Mouse (Mus musculus): ENCODE measurements at regions not wholly inside any gene's neighbourhood (a gene's known extent, or its start where the extent isn't known, plus 50 kb on each side); places are given as distances from the start of the nearest gene placed in this dataset.

DNA sequence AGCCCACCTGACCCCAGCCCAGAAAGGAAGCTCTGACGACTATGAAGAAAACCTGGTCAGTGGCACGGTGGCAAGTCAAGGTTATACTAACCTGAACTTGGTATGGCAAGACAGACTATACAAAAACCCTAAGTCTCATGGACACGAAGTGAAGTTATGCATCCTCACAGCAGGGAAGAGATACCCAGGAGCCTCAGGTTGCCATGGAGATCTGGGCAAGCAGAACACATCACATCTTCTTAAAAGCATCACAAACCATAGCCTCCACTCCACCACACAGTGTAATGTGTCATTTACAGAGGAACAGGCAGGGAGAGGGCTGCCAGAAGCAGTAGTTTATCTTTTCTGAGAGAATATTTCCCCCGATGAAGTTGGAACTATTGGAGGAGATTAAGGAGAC lies 146.5 kb downstream of the Slc39a8 start:
- peak; percentile 79 for DNase-seq (ENCODE audit: low read depth, low spot score)

GRCm38 (mm10) chr3:135972413-135972812 lies 147.3 kb downstream of the Slc39a8 start:
- peak; percentile 71 for DNase-seq (ENCODE audit: low read depth, low spot score)

- DNase-seq (ENCODE audit: low read depth, low spot score), result no peak
Measured at GRCm38 (mm10) chr3:135973243-135973642, 148.2 kb downstream of the Slc39a8 start.

- no peak for DNase-seq (ENCODE audit: low read depth, low spot score)
Measured at GRCm38 (mm10) chr3:135973842-135974241, 148.8 kb downstream of the Slc39a8 start.

DNA sequence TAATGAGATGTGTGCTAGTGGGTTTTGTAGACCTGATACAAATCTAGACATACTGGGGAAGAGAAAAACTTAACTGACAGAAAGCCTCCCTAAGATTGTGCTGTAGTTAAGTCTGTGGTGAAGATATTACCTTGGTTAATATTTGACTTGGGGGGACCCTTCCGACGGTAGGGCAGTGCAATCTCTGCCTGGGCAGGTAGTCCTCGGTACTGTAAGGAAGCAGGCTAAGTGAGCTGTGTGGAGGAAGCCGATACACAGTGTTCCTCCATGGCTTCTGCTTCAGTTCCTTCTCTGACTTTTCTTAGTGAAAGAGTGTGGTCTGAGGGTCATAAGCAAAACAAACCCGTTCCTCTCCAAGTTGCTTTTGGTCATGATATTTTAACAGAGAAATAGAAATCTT lies 149.7 kb downstream of the Slc39a8 start:
- no peak for DNase-seq (ENCODE audit: low read depth, low spot score)

DNA sequence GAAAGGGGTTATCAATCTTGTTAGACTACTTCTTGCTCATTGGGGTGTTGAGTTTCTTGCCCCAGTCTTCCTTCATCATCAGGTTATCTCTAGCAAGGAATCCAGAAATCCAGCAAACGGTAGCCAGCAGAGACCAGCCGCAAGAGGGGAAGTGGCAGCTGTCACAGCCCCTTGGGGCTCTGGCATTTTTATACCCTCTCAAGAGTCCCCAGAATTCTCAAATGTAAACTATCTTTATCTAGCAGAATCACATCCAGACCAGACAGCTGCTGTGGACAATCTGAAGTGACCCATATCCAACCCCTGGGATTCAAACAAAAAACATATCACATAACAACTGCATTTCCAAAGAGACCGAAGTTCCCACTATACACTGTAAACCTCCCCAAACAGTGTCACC lies 162.1 kb downstream of the Slc39a8 start:
- no peak for DNase-seq (ENCODE audit: low read depth, low spot score)

DNA sequence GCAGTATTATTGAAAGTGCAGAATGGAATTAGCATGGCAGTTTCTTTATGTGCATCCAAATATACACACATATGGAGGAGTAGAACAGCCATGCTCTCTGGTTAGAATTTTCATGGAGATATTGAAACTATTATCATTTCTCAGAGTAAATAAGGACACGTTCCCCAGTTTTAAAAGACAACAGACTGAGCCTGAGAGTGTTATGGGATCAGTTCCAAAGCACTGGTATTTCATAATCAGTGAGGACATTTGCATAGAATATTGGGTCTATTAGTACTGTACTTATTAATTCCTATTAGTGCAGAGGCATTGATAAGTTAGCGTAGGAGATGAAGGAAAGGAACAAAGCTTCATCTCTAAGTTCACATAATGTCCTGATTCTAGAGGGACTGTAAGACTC lies 164.2 kb downstream of the Slc39a8 start:
- no peak for DNase-seq (ENCODE audit: low read depth, low spot score)

- no peak for DNase-seq (ENCODE audit: low read depth, low spot score)
Measured at GRCm38 (mm10) chr3:135990338-135990737, 165.3 kb downstream of the Slc39a8 start.

DNA sequence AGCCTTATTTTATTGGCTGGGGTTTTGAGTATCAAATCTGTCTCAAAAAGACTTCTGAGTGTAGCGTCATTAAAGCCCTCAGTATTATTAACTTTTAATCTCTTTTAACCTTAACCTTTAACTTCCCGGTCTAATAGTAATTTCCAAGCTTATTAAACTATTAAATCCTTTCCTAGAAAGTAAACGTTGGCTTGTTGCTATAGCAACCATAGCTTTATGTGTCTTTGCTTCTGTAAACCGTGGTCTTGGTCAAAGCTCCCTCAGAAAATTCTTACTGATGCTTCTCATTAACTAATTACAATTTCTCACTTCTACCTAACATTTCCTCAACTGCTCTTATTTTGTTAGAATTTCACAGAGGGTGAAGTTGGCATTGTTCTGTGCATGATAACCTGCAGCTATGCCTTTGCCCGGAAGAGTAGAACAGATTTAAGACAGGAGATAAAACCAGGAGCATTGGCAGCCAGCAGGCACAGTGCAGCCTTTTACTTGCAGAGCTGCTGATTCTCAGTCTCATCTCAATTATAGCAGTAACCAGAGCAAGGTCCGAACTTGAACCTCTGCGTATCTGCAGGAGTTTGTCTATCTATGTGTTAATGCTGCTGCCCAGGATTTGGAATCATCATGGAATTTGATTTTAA lies 165.9 kb downstream of the Slc39a8 start:
- DNase-seq (ENCODE audit: low read depth, low spot score), result no peak

DNA sequence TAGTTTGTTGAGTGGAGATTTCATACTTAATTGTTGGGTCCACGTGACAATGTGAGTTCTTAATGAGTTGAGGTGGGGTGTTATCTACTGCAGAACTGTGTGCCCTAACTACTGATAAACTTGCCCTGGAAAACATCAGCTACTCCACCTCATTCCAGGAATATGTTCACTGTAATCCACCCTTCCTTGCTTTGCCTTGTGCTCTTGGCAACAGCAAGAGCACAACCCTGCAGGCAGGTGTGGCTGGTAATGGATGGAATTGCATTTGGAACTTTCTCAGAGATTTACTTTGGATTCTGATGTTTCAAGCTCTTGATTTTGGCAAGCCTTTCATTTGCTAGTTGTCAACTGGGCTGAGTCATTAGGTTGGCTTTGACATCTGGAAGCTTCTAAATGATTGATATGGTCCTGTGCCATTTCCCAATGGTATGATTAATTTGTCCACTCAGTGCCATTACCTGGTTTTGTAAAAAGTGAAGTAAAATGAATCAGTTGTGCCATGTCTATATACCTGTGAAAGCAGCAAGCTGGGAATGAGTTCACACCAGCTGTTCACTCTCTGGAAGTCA lies 175.6 kb downstream of the Slc39a8 start:
- no peak for DNase-seq (ENCODE audit: low read depth, low spot score)
